Mouse (Mus musculus) neural tube, embryonic 10.5 days (tissue): Measurements from ENCODE around the gene Parvb.

ENCODE experiments used
- DNase-seq: peaks from one replicate; pipeline ENCODE4 v3.0.0-alpha.2; 2017; ENCODE audit warnings: low spot score; ENCODE audit errors: extremely low spot score

Parvb gene

GRCm38 (mm10) chr15:84231721-84232561 is at the start of gene Parvb:
Gene Parvb, plus strand, starts transcription at chr15:84232043.
- DNase-seq, result peak; percentile 71

GRCm38 (mm10) chr15:84183967-84184366 is 47.9 kb upstream of the Parvb start:
- DNase-seq, result no peak

GRCm38 (mm10) chr15:84186196-84186595 is 45.6 kb upstream of the Parvb start:
- DNase-seq, result no peak

- no peak for DNase-seq
Observed at GRCm38 (mm10) chr15:84188887-84189530, 42.8 kb upstream of the Parvb start.

GRCm38 (mm10) chr15:84189881-84190280 is 42.0 kb upstream of the Parvb start:
- DNase-seq, result no peak

GRCm38 (mm10) chr15:84191724-84192057 is 40.2 kb upstream of the Parvb start:
- DNase-seq, result no peak

GRCm38 (mm10) chr15:84192058-84192791 is 39.6 kb upstream of the Parvb start, which contains the start of gene Samm50:
Gene Samm50, plus strand, starts transcription at chr15:84192241.
- peak; percentile 93 for DNase-seq

- DNase-seq, result no peak
Observed at GRCm38 (mm10) chr15:84196486-84197165, 35.2 kb upstream of the Parvb start.

GRCm38 (mm10) chr15:84207327-84207726 is 24.5 kb upstream of the Parvb start:
- DNase-seq, result no peak

GRCm38 (mm10) chr15:84209517-84210412 is 22.1 kb upstream of the Parvb start:
- DNase-seq, result no peak

- DNase-seq, result no peak
Observed at GRCm38 (mm10) chr15:84210461-84210860, 21.4 kb upstream of the Parvb start.

- DNase-seq, result no peak
Observed at GRCm38 (mm10) chr15:84210941-84211340, 20.9 kb upstream of the Parvb start.

GRCm38 (mm10) chr15:84211564-84211963 is 20.3 kb upstream of the Parvb start:
- no peak for DNase-seq

GRCm38 (mm10) chr15:84212031-84212755 is 19.6 kb upstream of the Parvb start:
- DNase-seq, result peak; percentile 92

GRCm38 (mm10) chr15:84212756-84213105 is 19.1 kb upstream of the Parvb start:
- no peak for DNase-seq

- no peak for DNase-seq
Observed at GRCm38 (mm10) chr15:84213162-84213739, 18.6 kb upstream of the Parvb start.

GRCm38 (mm10) chr15:84214476-84214875 is 17.4 kb upstream of the Parvb start:
- no peak for DNase-seq

- no peak for DNase-seq
Observed at GRCm38 (mm10) chr15:84215273-84215672, 16.6 kb upstream of the Parvb start.

- no peak for DNase-seq
Observed at GRCm38 (mm10) chr15:84216026-84216425, 15.8 kb upstream of the Parvb start.
